In genomic region chr1:194660426-194661119, GRCm38 (mm10) we compare ENCODE assay signal across 9 mouse cellular contexts. TPM values are rescaled to one million over a fixed set of nuclear protein-coding genes. Genes with fewer than 3 reads are reported as not detected.
DNase-seq lines count a peak whose midpoint lies in the region; ATAC-seq lines count a peak whose summit lies in the region.
"Had no signal": no experiment of that assay in that cellular context is flagged by ENCODE, and none has a peak within 500 bp of the region (broad histone marks: within the 10 kb centered on the region; RNA-seq: fewer than 3 reads in every experiment).

No protein-coding gene starts in this region.

- no peak overlapping the region for H3K4me2 ChIP-seq in liver, embryonic 12.5 days

- no peak overlapping the region for H3K4me3 ChIP-seq in liver, embryonic 12.5 days

- no peak overlapping the region for H3K9ac ChIP-seq in liver, embryonic 12.5 days

- peak; percentile 95 for DNase-seq in 3T3-L1 (ENCODE audit: low read depth, low spot score)
- peak; percentile 73 to 81 for DNase-seq in adrenal gland, postnatal 36 days
- peak; percentile 73 for DNase-seq in heart, postnatal 25 days (ENCODE audit: low spot score)
- DNase-seq in spleen, adult 12 weeks (ENCODE audit: low spot score) = no peak
- DNase-seq in left cerebral cortex, postnatal 25 days (ENCODE audit: low spot score in 2 of 2) = no peak
- DNase-seq in cerebellum, postnatal 10 days = no peak
- DNase-seq in left cerebral cortex, adult 18-20 months (ENCODE audit: low spot score in 2 of 2) = no peak

- H3K27me3 ChIP-seq in liver, embryonic 12.5 days (replicated peaks) = no peaks in the 10 kb centered on the region

- H3K9me3 ChIP-seq in liver, embryonic 12.5 days (replicated peaks) = no peaks in the 10 kb centered on the region

- 0 out of 2 replicates have a peak, but pooled peaks cover 8% of the 10 kb centered on the region for H3K4me1 ChIP-seq in liver, embryonic 12.5 days

- intact Hi-C loops in heart, postnatal 25 days (cut with DNase I) = no loop called here
- intact Hi-C loops in left cerebral cortex, postnatal 25 days (cut with DNase I) = no loop called here

- no peak overlapping the region for H3K27ac ChIP-seq in liver, embryonic 12.5 days

- 65% methylated on average over 3 of the region's 3 CpGs for WGBS in liver, embryonic 12.5 days (ENCODE audit: insufficient replicate concordance)

- peak; percentile 71 for ATAC-seq in liver, embryonic 12.5 days
- ATAC-seq: inflammation-experienced regulatory T-cells, adult 6 months had no signal

- peaks cover 3% of the 10 kb centered on the region for H3K36me3 ChIP-seq in liver, embryonic 12.5 days

RNA-seq across cellular contexts. Expression of gene Plxna2, which starts 42.6 kb away (rescaled TPM):
- 10 to 100 TPM in 1 of 2 experiments, 1 to 10 TPM in 1; 8.8 to 10.1 TPM for total RNA-seq in adrenal gland, postnatal 36 days (2021)
- 10 to 100 TPM; 25.8 to 26.7 TPM for total RNA-seq in heart, postnatal 25 days (2021)
- 1.8 and 2.1 TPM in 2 replicates for polyA plus RNA-seq in liver, embryonic 12.5 days (2016; fragmentation: Nextera tagmentation; extraction: Ambion mirVana)
- 100 to 1,000 TPM in 1 of 2 experiments, 10 to 100 TPM in 1; 88.4 to 102 TPM for total RNA-seq in left cerebral cortex, postnatal 25 days (2021)
- 10 to 100 TPM; 73.3 to 76.6 TPM for total RNA-seq in left cerebral cortex, adult 18-20 months (2021)

Comparison
In these comparisons a context has a peak if more than half of its experiments do, and no peak if none do; other contexts are left out.
1. DNase-seq: peak in 3T3-L1 (single experiment), adrenal gland, postnatal 36 days (2 of 2) and heart, postnatal 25 days (single experiment); none in spleen, adult 12 weeks (single experiment), left cerebral cortex, postnatal 25 days (0 of 2), cerebellum, postnatal 10 days (0 of 2) and left cerebral cortex, adult 18-20 months (0 of 2).